Comparison of ENCODE assay signal across 15 mouse cellular contexts in the genomic region with DNA sequence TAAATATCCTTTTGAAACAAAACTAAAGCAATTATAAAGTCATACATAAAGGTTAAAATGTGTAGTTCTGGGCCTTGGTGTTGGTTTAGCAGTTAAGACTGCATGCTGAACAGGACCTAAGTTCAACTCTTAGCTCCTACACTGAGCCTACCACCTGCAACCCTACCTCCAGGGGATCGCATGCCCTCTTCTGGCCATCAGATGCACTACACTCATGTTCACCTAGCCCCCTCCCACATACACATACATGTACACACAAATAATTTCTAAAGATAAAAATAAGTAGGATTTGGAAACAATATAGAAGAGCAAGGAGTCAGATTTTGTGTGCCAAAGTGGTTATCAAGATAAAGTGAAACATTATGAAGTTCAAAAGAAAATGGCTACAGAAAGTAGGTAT.
DNase-seq lines count a peak whose midpoint lies in the region; ATAC-seq and TF ChIP-seq lines count a peak whose summit lies in the region.
"Had no signal": no experiment of that assay in that cellular context is flagged by ENCODE, and none has a peak within 500 bp of the region (broad histone marks: within the 10 kb centered on the region; RNA-seq: fewer than 3 reads in every experiment).

No protein-coding gene starts in this region.

- no peak overlapping the region for H3K4me2 ChIP-seq in liver, embryonic 12.5 days
- H3K4me2 ChIP-seq: heart, embryonic 13.5 days; hindbrain, embryonic 12.5 days; lung, embryonic 15.5 days had no signal

- in situ Hi-C loops in ES-E14 (cut with MboI; ENCODE audit: low sequenced_read_pairs in 2 of 2, unreplicated experiment in 2 of 2) = loop anchor here in 1 of 2 experiments (25.0 kb wide), 1 partner anchor 825 kb away; no protein-coding TSS in a partner anchor

- H3K27ac ChIP-seq in gastrocnemius, adult 2 months = no peak overlapping the region
- no peak overlapping the region for H3K27ac ChIP-seq in liver, adult 2 months (replicated peaks; ENCODE audit: insufficient read depth, low read depth, low read length)
- no peak overlapping the region for H3K27ac ChIP-seq in liver, embryonic 12.5 days
- no peak overlapping the region for H3K27ac ChIP-seq in ES-E14 (ENCODE audit: insufficient read depth, low read depth, low read length, poor library complexity, severe bottlenecking)
- H3K27ac ChIP-seq: heart, embryonic 13.5 days; hindbrain, embryonic 12.5 days; lung, embryonic 15.5 days; midbrain, embryonic 10.5 days had no signal

- WGBS in liver, adult 2 months = 27% methylated on average over 1 of the region's 1 CpGs
- WGBS in liver, embryonic 12.5 days (ENCODE audit: insufficient replicate concordance) = 26% methylated on average over 1 of the region's 1 CpGs

- no peak overlapping the region for H3K9ac ChIP-seq in liver, adult 2 months (ENCODE audit: low read depth, low read length)
- H3K9ac ChIP-seq in liver, embryonic 12.5 days = no peak overlapping the region
- H3K9ac ChIP-seq in ES-E14 (ENCODE audit: insufficient read depth, low read depth, low read length, poor library complexity, severe bottlenecking) = no peak overlapping the region
- H3K9ac ChIP-seq: heart, embryonic 13.5 days; hindbrain, embryonic 12.5 days; lung, embryonic 15.5 days had no signal

- H3K4me1 ChIP-seq in liver, adult 2 months (ENCODE audit: control insufficient read depth, insufficient read depth, low read length) = no peaks in the 10 kb centered on the region
- no peaks in the 10 kb centered on the region for H3K4me1 ChIP-seq in liver, embryonic 12.5 days
- no peaks in the 10 kb centered on the region for H3K4me1 ChIP-seq in ES-E14 (ENCODE audit: control insufficient read depth in 2 of 2, insufficient read depth in 2 of 2, low read length in 2 of 2, poor library complexity in 1 of 2)
- H3K4me1 ChIP-seq: heart, embryonic 13.5 days; hindbrain, embryonic 12.5 days; lung, embryonic 15.5 days; midbrain, embryonic 10.5 days had no signal

- TF ChIP-seq CTCF in gastrocnemius, adult 2 months (IDR thresholded peaks at IDR 0.05) = peak; percentile 29; the same call in 1 of the 2 replicates
- peak; percentile 70 for TF ChIP-seq CTCF in liver, adult 2 months (IDR thresholded peaks at IDR 0.05; ENCODE audit: low read depth, low read length)

- TF ChIP-seq POLR2A in liver, adult 2 months (IDR thresholded peaks at IDR 0.05; ENCODE audit: extremely low read depth, insufficient read depth, low read length) = no peak

- no peaks in the 10 kb centered on the region for H3K27me3 ChIP-seq in liver, adult 2 months (ENCODE audit: control insufficient read depth, insufficient read depth, low read length)
- H3K27me3 ChIP-seq in liver, embryonic 12.5 days (replicated peaks) = no peaks in the 10 kb centered on the region
- H3K27me3 ChIP-seq: CH12.LX; heart, embryonic 13.5 days; hindbrain, embryonic 12.5 days; lung, embryonic 15.5 days had no signal

- H3K79me2 ChIP-seq in liver, adult 2 months (ENCODE audit: control insufficient read depth, insufficient read depth, low read length) = no peaks in the 10 kb centered on the region

- H3K36me3 ChIP-seq in liver, adult 2 months (ENCODE audit: control insufficient read depth, insufficient read depth, low read length) = no peaks in the 10 kb centered on the region
- no peaks in the 10 kb centered on the region for H3K36me3 ChIP-seq in liver, embryonic 12.5 days
- no peaks in the 10 kb centered on the region for H3K36me3 ChIP-seq in ES-E14 (ENCODE audit: control insufficient read depth, insufficient read depth, low read length, poor library complexity, severe bottlenecking)
- H3K36me3 ChIP-seq: heart, embryonic 13.5 days; hindbrain, embryonic 12.5 days; lung, embryonic 15.5 days; midbrain, embryonic 10.5 days had no signal

- ATAC-seq in liver, embryonic 12.5 days = no peak
- peak; percentile 55; the same call in 1 of the 2 replicates for ATAC-seq in megakaryocyte progenitor cell, adult 5-6 weeks (replicated peaks; ENCODE audit: poor library complexity)
- ATAC-seq: activated CD4-positive, CD25-positive, alpha-beta regulatory T cell, adult 4 months had no signal

- intact Hi-C loops in gastrocnemius, adult 2 months (cut with DNase I) = no loop called here
- intact Hi-C loops in gastrocnemius, postnatal 36 days (cut with DNase I) = no loop called here

- H3K4me3 ChIP-seq in gastrocnemius, adult 2 months = no peak overlapping the region
- H3K4me3 ChIP-seq in liver, adult 2 months (ENCODE audit: insufficient read depth, low read depth, low read length) = no peak overlapping the region
- H3K4me3 ChIP-seq in liver, embryonic 12.5 days = no peak overlapping the region
- no peak overlapping the region for H3K4me3 ChIP-seq in ES-E14 (ENCODE audit: insufficient read depth in 1 of 2, low read depth in 1 of 2, low read length in 2 of 2, poor library complexity in 1 of 2, severe bottlenecking in 1 of 2)
- H3K4me3 ChIP-seq: heart, embryonic 13.5 days; hindbrain, embryonic 12.5 days; lung, embryonic 15.5 days; midbrain, embryonic 10.5 days had no signal

- no peak for DNase-seq in gastrocnemius, adult 2 months
- no peak for DNase-seq in gastrocnemius, postnatal 36 days
- DNase-seq in liver, adult 2 months (ENCODE audit: extremely low read depth, low read depth, low spot score) = peak; percentile 13
- peak; percentile 11 for DNase-seq in ES-E14 (ENCODE audit: low read depth, low spot score)
- no peak for DNase-seq in right cerebral cortex, postnatal 4 days
- DNase-seq in ovary, postnatal 14 days (ENCODE audit: low spot score) = no peak
- DNase-seq: cerebellum, adult 9-11 months had no signal

- no peaks in the 10 kb centered on the region for H3K9me3 ChIP-seq in liver, embryonic 12.5 days (replicated peaks)
- no peaks in the 10 kb centered on the region for H3K9me3 ChIP-seq in ES-E14 (ENCODE audit: control insufficient read depth, insufficient read depth, low read depth, low read length)
- H3K9me3 ChIP-seq: heart, embryonic 13.5 days; hindbrain, embryonic 12.5 days; lung, embryonic 15.5 days; midbrain, embryonic 10.5 days had no signal

TF ChIP-seq in ES-E14, 5 proteins besides CTCF, POLR2A, EP300 and RAD21:
- TF ChIP-seq HCFC1 (IDR thresholded peaks at IDR 0.05; ENCODE audit: borderline replicate concordance, insufficient read depth, low read length) (no peak), ZC3H11A (IDR thresholded peaks at IDR 0.05; ENCODE audit: borderline replicate concordance, low read depth, low read length) (peak; percentile 32; the same call in 1 of the 2 replicates)
TF ChIP-seq in ES-E14: peak in this region for 1.

Comparison
In these comparisons a context has a peak if more than half of its experiments do, and no peak if none do; other contexts are left out.
1. DNase-seq: peak in liver, adult 2 months (single experiment) and ES-E14 (single experiment); none in gastrocnemius, adult 2 months (single experiment), gastrocnemius, postnatal 36 days (0 of 2), right cerebral cortex, postnatal 4 days (single experiment) and ovary, postnatal 14 days (single experiment).